Mouse (Mus musculus): ENCODE results near the gene Sap30bp.
A peak's percentile ranks its signal among the peaks of the same experiment; 100 is the strongest.

The Sap30bp gene

DNA sequence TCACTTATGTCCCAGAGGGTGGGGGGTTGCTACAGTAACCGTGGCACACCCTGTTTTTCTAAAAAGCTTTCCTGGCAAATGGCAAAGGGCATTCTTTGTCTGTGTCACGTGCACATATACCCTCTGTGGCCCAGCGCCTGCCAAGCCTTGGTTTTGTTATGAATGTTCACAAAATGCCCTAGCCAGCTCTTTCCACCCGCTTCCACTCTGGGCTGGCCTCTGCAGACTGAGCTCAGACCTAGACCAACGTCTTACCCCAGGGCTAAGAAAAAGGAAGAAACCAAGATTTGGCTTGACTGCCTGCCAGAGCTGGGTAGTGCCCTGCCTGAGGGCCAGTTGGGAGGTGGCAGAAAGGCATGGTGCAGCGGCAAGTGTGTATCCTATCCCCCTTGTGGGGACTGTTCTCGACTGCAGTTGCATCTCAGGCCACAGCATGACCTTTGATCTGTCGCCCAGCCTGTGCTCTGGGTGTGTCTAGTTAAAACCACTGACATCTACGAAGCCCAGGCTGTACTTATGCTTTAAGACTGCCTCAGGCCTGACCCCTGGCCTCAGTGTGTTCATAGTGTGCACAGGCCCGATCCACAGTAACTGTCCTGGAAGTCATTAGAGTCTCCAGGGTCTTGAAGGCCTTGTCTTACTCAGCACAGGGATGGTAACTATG, 22.2 kb downstream of the Sap30bp start:
- ATAC-seq (ENCODE audit: low TSS enrichment), result no peak

DNA sequence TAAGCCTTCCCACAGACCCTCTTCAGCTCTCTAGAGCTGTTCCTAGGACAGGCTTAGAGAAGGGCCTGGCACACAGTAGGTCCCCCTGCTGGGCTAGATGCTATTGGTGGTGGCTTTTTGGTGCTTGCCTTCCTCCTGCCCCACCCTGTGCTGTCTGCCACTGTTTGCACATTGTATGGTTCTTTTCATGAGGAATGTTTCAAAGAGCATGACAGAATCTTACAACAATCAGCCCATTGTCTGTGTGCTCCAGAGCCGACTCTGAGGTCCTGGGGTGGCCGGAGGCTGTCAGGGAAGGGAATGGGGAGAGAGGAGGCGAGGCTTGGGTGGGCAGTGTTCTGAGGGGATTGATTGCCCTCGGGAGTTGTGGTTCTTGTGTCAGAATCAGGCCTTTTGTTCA, 23.4 kb downstream of the Sap30bp start:
- ATAC-seq (ENCODE audit: low TSS enrichment), result peak; percentile 65

DNA sequence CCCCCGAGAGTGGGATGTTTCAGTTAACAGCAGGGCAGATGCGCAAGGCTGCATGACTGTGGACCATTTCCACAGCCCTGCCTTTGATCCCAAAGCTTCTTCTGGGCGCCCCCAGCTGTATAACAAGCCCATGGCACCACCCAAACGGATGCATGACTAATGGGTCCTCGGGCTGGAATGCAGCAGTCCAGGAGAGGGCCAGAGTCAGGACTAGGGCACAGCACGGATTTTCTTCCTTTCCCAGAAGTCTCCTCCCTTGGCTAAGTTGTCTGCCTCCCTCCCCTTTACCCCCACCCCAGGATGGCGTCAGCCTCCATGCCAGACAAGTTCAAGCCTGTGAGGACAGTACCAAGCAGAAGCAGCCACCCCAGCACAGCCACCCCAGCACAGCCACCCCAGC, 24.9 kb downstream of the Sap30bp start:
- ATAC-seq (ENCODE audit: low TSS enrichment), result no peak

DNA sequence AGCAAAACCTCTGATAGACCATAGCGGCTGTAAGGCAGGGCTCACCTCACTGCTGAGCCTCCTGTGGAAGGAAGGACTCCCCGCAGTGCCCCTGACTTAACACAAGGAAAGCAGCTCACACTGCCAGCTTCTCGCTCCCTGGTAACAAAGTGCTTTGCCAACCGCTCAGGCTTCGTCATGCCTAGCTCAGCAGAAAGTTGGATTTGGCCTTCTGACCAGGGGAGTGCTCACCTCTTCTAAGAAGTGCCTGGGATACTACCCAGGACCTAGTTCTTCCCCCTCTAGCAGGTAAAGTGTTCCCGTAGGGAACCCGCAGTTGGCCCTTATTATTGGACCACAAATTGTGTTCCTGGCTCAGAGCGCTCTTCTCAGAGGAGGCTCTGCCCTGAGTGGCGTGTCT, 25.9 kb downstream of the Sap30bp start:
- no peak for ATAC-seq (ENCODE audit: low TSS enrichment)

DNA sequence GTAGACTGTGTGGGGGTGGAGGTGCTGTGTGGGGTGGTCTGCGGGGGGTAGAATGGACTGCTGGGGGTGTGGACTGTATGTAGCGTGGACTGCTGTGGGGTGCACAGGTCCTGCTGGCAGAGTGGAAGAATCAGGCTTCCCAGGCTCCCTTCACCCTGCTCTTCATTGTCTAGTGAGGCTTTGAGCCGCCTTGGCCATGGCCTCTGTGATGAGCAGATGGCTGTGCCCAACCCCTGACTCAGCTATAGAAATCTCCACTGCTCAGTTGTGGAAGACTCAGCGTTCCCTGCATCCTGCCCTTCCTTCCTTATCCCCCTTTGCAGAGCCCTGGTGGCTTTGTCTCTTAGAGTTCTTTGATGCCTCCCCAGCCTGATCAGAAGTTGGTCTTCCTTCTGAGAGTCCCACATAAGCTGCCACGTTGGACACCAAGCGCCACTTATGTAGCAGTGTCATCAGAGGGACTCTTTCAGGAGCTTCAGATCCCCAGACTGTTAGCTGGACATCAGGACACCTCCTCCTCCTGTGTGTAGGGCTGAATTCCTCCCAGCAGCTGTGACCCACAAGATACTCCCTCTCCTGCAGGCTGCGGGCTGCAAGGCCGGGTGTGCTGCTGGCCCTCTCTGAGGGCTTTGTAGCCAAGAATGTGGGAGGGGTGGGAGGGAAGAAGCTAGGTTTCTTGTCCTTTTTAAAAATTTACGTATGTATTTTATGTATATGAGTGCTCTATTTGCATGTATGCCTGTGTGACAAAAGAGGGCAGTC, 29.8 kb downstream of the Sap30bp start:
- no peak for ATAC-seq (ENCODE audit: low TSS enrichment)

DNA sequence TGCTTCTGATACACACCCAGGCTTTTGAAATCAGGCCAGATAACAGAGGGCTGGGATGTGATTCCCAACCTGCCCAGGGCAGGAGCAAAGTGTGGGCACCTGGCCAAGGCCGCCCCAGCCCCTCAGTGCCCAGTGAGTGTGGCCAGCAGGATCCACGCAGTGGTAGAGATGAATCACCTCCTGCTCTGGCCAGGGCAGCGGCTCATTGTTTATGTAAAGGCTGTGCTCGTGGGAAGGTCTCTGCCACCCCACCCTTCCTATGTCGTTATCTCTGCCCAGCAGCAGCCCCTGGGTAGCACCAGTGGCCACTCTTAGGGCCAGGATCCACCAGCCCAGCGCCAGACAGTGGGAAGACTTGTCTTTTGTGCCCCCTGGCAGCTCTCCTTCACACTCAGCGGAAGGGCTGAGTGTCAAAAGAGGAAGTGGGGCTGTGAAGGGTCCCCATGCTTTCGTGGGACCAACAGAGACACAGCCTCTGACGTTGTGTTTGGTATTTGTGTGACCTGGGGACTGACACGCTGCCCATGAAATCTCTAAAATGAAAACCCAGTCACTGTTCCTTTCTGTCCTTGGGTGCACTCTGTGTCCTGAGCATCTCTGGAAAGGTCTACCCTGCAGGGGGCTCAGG, 32.0 kb downstream of the Sap30bp start:
- no peak for ATAC-seq (ENCODE audit: low TSS enrichment)

DNA sequence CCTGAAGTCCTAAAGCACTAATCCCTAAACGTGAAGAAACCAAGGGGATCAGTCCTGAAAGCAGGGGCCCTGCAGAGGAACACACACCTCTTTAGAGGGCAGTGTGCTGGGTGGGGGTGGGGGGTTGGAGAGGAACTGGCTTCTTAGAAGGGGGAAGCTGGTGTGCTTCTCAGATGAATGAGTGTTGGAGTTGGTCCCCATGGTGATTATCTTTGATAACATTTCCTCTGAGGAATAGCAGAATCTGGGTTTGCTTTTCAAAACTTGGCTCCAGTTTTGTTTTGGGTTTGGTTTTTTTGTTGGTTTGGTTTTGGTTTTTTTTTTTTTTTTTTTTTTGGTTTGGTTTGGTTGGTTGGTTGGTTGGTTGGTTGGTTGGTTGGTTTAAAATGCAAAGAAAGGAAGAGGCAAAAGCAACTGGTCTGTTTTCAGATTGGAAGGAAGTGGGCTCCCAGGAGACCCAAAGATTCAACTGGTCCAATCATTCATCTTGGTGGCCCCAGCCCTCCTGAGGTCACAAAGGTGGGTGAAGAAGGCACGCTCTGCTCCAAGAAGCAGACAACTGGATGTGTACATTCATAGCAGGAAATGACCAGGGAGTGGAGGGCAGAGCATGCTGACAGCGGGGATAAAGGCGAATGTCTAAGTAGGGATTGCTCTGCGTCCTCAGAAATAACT, 35.8 kb downstream of the Sap30bp start:
- no peak for ATAC-seq (ENCODE audit: low TSS enrichment)

DNA sequence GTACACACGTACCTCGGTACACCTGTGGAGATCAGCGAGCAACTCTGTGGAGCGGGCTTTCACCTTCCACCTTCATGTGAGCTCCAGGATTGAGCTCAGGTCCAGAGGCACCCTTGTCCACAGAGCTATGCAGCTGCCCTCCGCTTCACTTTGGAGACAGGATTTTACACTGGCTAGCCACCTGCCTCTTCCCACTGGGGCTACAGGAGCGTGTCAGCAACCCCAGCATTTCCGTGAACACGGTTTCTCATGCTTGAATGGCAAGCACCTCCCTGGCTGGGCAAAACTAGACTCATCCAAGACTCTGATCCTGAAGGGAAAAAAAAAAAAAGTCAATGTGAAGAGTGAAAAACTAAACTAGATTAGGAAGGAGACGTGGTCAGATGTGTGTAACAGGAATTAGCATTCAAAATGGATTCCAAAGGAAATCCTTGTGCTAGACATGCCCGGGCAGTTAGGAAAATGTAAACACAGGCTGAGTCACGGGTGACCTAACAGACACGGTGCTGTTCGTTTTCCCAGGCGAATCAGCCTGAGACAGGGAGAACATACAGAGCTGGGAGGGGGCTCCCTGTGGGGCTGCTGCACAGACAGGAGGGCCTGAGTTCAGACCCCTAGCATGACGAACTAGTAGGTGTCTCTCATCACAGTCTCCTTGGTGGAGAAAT, 37.1 kb downstream of the Sap30bp start:
- no peak for ATAC-seq (ENCODE audit: low TSS enrichment)

DNA sequence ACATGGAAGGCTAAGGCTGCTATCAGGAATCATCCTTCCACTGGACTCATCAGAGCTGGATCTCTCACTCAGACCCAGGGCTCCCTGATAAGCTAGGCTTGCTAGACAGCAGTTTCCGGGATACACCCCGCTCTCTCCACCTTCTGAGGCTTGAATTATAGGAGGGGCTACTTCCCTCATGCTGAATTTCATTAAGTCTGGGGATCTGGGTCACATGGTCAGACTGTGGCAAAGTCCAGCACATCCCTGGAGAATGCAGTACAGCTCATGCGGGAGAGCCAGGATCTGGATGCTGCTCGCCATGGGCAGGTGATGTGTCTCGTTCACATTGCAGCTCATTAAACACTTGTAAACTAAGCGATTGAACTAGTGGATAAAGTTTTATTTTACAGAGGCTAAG, 37.9 kb downstream of the Sap30bp start:
- no peak for ATAC-seq (ENCODE audit: low TSS enrichment)

DNA sequence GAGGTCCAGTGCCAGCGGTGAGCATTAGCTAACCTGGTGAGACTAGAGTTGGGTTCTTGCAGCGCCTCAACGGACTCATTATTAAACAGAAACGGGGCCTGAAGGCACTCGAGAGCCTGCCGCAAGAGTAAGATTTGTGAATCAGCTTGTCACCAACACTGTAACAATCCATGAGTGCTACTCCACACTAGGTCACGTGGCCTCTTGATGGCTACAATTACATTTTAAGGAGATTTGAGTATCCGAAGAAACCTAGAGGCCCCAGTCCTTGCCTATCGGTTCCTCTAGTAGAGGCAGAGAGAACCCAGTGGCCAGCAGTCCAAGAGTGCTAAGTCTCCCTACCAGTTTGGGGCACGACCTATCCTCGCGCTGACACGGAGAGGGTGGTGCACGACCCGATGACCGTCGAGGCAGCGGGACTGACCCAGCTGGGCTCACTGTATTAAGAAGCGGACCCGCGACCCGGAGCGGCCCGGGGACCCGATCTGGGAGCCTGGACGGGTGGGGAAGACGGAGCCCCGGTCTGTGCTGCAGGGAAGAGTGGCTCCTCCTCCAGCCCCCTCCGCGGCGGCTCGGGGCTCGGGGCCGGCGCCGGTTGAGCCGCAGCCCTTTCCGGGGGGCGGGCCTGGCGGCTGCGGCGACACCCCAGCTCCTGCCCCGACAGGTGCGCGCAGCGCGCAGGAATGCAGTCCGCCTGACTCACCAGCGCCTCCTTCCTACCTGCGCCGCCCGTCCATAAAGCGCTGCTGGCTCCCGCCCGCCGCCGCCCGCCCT, 41.4 kb downstream of the Sap30bp start, which contains the start of gene Itgb4:
Itgb4 (plus strand) TSS at position 401 of the 774 bp plus-strand sequence.
- no peak; the same call in 1 of the 2 replicates for ATAC-seq (ENCODE audit: low TSS enrichment)

DNA sequence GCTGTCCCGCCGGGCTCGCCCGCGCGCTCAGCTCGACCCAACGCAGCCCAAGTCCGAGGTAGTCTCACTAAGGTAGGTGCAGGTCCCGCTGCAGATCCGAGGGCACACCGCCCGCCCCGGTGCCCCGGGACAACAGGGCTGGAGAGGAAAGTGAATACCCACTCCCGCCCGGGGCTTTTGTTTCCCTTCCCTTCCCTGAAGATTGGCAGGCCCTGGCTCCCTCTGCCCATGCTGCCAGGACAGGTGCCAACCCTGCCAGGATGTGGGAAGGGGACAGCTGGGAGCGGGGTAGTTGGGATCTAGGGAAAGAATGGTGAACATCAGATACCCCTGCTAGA, 42.0 kb downstream of the Sap30bp start:
- no peak for ATAC-seq (ENCODE audit: low TSS enrichment)

DNA sequence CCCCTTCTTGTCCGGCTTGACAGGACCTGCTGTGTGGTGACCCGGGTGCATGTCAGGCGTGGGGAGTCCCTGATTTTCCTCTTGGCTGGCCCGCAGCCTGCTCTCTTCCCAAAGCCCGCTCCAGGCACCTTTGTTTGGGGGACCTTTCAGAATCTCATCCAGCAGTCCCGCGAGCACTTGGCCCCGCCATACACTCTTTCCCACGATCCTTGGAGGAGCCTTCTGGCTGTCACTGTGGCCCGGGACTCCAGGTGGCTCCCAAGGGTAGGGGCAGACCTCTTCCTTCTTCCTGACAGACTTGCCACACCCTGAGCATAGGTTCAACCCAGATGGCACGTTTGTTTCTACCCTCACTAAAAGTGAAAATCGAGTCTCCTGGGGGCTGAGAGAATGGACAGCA, 42.5 kb downstream of the Sap30bp start:
- ATAC-seq (ENCODE audit: low TSS enrichment), result no peak

DNA sequence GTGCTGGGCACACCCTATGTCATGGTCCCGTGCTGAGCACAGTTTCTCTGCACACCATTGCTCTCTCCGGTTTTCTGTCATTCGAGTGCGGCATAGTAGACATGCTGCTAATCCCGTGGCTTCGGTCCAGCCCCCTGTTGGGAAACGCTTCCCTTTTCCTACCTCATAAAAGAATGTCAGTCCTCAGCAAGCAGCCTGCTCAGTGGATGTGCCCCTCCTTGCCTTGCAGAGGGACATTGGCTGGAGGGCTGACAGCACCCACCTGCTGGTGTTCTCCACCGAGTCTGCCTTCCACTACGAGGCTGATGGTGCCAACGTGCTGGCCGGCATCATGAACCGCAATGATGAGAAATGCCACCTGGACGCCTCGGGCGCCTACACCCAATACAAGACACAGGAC, 49.4 kb downstream of the Sap30bp start:
- no peak for ATAC-seq (ENCODE audit: low TSS enrichment)

DNA sequence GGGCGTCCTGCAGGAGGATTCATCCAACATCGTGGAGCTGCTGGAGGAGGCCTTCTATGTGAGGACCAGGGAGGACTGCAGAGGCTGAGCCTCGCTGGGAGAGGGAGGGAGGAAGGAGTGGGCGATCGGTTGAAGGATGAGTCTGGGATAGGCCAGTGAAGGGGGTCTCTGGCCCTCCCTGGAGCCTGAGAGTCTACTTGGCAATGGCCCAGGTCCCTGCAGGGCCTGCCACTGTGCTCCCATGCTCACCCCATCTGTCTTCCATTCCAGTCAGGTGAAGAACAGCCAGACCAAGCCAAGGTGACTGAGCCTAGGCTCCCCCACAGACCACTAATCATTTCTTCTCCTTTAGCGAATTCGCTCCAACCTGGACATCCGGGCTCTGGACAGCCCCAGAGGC, 50.2 kb downstream of the Sap30bp start:
- no peak for ATAC-seq (ENCODE audit: low TSS enrichment)

DNA sequence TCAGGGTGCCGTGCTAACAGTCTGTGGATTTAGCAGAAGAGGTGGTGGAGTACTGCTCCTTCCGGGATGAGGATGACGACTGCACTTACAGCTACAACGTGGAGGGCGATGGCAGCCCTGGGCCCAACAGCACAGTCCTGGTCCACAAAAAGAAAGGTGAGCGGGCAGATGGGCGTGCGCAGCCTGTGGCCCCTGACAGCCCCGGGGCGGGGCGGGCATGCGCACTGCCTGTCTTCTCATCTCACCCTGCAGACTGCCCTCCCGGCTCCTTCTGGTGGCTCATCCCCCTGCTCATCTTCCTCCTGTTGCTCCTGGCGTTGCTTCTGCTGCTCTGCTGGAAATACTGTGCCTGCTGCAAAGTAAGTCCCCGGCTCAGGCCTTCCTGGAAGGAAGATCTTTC, 56.6 kb downstream of the Sap30bp start:
- ATAC-seq (ENCODE audit: low TSS enrichment), result no peak

DNA sequence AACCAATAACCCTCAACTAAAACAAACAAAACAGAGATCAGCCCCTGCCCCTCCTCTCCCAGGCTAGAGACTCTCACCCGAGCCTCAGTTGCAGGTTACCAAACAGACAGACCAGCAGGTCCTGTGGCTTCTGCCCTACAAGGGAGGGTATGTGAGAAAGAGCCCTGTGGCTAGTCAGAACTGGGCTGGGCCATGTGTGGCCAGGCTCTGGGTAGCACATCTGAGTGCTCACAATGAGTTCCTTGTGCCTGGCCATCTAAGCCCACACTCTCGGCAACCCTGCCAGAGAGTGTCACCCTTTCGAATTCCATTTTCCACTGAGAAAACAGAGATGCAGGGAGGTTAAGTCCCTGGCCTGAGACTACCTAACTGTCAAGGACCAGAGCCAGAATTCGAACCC, 59.0 kb downstream of the Sap30bp start:
- peak; percentile 59; the same call in 1 of the 2 replicates for ATAC-seq (ENCODE audit: low TSS enrichment)

DNA sequence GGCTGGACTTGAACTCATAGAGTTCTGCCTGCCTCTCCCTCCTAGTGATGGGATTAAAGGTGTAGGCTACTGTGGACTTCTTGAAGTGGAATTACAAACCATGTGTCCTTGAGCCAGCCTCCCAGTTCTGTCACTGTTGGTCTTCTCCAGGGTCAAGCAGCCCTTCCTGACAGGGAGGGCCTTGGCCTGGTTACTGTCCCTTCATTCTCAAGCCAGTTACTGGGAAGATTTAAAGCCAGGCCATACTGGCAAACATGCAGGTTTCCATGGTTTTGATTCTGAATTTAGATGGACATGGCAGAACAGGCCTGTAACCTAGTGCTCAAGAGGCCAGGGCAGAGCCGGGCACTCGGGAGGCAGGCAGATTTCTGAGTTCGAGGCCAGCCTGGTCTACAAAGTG, 62.2 kb downstream of the Sap30bp start:
- no peak for ATAC-seq (ENCODE audit: low TSS enrichment)

DNA sequence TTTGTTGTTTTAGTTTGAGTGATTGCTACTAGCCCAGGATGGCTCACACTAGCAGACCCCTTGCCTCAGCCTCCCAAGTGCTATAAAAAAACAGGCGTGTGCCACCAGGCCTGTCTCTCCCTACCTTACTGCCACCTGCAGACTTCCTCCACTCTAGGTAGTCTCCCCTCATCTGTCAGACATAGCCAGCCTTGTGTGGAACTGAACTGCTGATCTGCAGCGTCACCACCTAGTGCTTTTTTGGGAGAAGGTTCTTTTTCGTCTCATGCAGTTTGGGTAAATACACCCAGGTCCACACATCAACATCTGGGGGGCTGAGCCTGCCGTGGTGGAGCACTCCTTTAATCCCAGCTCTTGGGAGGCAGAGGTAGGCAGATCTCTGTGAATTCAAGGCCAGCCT, 64.0 kb downstream of the Sap30bp start:
- no peak for ATAC-seq (ENCODE audit: low TSS enrichment)

DNA sequence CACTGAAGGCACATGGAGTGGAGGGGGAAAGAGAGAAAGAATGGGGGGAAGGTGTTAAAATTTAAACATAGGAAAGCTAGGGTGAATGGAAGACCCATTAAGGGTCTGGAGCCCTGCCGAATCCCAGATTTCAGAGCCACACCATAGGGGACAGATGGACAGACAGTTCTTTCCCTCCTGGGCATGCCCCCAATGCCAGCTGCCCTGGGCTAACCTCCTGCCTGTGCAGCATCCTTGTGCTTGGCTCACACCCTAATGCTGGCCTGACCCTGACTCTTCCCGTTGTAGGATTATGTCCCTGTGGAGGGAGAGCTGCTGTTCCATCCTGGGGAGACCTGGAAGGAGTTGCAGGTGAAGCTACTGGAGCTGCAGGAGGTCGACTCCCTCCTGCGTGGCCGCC, 64.6 kb downstream of the Sap30bp start:
- ATAC-seq (ENCODE audit: low TSS enrichment), result no peak

DNA sequence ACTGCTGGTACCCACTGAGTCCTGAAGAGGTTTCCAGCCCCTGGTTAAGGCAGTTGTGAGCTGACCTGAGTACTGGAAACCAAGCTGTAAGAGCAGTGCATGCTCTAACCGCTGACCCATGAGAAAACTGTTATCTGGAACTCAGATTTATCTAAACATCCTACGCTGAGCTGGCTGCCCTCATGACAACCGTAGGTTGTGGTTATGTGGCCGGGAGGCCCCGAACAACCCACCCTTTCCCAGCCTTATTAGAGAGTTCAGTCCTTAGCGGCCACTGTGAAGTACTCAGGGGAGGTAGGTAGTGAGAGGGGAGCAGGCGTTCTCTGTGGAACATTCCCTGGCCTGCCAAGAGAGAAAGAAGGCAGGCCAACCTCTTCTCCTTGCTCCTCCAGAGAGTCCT, 65.9 kb downstream of the Sap30bp start:
- ATAC-seq (ENCODE audit: low TSS enrichment), result no peak

DNA sequence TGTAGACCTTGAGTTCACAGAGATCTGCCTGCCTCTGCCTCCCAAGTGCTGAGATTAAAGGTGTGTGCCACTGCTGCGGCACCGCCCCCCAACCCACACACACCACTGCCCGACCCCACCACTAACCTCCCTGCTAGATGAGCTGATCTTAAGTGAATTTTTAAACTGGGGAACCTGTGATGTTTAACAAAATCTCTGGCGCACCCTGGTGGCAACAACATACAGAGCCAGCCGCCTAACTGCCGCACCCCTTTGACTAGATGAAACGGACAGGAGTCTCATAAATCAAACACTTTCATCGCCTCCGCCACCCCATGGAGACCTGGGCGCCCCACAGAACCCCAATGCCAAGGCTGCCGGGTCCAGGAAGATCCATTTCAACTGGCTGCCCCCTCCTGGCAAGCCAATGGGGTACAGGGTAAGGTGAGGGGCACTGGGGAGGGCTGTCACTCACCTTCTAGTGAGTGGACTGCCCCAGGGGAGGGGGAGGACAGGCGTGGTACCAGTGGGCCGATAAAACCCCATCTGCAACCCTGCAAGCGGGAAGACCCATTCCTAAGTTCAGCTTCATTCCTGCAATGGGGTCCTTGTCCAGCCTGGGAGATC, 66.6 kb downstream of the Sap30bp start:
- ATAC-seq (ENCODE audit: low TSS enrichment), result peak; percentile 41; the same call in 1 of the 2 replicates
